Mouse (Mus musculus) NIH3T3 (cell line): Measurements from ENCODE around the gene Zfp385b.

Experiments
- DNase-seq: peaks from one replicate; pipeline ENCODE4 v3.0.0-alpha.2; 2012; ENCODE audit warnings: low read depth

The Zfp385b gene

DNA sequence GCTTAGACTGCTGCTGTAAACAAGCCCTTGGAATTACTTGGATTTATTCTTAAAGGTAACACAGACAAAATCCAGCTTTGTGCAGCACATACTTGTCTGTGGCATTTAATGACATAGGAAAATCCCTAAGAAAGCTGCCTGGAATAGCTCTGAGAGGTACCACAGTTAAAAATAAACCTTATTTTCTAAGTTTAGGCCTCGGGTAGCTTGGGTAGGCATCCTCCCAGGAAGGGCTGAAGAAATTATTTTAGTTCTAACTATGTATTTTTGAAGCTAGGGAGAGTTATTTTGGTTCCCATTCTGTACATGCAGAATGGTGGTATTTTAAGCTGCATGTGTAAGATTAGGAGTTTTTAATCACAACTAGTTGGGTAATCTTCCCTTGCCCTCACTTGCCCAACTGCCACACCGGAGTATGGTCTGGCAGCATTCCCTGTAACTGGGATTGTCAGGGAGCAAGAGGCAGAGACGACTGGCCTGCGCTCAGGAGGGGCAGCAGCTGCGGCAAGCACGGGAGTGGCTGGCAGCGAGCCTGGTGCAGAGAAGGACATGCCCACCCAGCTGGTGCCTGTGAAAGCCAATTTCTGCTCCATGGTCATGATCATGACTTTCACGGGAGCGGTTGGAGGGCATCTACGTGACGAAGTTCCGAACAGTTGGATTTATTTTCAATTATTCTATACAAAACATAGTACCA, 230.1 kb downstream of the Zfp385b start:
- no peak for DNase-seq

DNA sequence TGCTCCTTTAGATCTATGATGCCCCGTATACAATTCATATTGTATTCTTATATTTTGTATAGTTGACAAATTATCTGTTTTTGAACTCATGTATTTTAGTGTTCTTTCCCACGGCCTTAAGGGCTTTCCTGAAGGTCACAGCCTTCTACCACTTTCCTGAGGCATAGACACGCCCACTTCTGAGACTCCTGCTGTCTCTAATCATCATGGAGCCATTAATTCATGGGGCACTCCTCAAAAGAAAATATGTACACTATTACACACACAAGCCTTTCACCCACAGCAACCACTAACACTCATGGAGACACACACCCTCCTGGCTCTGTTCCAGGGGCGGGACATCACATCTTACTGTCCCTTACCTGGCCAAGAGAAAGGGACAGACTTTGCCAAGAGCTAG, 232.1 kb downstream of the Zfp385b start:
- no peak for DNase-seq

DNA sequence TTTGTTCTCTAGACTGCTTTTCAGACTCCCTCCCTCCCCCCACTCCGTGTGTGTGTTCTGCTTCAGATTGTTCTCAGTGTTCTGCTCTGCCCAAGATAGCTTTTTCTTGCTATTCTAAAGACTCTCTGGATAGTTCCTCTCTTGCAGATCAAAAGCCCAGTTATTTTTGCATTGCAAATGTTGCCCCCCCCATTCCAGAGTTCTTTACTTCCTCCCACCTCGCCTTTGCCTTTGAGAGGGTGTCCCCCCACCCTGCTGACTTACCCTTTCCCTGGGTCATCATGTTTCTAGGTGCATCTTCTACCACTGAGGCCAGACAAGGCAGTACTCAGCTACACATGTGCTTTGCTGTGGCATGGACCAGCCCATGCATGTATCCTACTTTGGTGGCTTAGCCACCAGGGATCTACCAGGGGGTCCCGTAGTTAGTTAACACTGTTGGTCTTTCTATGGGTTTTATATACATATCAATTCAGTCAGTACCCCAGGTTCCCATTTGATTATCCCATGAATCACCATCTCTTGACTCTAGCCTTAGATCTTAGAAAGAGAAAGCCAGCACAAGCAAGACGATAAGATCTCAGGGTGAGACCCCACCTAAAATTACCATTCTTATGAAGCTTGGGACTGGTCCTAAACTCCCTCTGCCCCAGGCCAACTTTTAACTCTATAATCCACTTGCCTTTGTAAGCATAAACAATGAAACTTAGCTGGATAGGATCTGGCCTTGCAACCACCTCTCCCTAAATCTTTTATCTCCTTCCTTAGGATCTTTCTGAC, 232.7 kb downstream of the Zfp385b start:
- no peak for DNase-seq

DNA sequence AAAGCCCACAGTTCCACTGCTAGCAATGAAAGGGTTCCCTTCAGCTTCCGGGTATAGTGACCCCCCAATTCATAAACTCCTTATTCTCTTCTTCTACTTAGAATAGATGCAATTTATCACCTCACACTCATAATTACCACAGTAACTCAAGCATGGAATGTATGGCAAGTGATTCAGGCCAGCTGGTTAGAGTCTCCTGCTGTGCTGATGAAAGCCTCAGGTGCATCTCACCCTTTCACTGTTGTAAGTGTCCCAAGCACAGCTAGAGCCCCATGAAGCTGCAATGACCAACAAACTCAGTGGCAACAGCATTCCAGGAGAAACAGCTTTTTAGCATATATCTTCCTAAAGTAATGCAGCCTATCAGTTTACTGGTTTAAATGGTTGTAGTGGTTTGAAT, 235.9 kb downstream of the Zfp385b start:
- no peak for DNase-seq

DNA sequence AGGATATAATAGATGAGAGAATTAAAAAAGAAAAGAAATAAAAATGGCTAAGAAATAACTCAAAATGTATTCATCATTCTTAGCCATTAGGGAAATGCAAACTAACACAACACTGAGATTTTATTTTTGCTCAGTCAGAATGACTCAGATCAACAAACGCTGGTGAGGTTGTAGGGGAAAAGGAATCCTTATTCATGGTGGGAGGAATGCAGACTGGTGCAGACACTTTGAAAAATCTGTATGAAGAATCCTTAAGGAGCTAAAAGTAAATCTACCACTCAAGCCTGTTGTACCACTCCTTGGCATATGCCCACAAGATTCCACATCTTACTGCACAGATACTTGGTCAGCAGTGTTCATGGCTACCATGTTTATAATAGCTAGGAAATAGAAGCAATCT, 242.9 kb downstream of the Zfp385b start:
- DNase-seq: no peak

DNA sequence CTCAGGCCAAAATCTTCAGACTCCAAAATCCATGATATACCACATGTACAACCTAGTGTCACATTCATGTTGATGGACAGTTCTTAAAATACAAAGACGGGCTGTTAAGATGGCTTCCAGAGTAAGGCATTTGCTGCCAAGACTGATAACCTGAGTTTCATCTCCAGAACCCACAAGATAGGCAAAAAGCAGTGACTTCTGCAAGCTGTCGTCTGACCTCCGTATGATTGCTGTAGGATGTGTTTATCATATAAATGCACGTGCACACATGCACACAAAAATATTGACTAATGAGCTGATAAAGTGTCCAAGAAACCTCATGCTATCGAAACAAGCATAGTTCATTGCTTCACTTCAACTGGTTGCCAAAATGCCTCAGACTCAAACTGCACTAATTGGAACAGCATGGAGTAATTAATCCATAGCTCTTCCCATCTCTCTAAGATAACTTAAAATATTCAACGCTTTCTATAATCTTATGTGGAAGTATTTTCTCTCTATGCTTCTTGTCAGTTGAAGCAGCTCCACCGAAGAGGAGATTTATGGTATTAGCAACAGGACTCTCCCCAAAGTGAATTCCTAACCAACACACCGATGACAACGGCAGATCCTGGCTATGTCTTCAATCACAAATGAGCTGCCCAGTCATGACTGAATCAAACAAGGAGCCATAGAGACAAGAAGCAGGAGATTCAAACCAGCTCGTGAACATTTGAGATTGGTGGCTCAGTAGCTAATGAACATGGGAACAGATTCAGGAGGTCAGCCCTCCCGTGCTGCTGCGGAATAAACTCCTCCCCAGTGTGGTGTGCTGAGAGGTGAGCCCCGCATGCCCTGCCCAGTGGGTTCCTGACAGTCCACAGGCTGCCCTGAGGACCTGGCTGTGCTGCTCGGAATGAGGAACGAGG, 251.7 kb downstream of the Zfp385b start:
- no peak for DNase-seq

DNA sequence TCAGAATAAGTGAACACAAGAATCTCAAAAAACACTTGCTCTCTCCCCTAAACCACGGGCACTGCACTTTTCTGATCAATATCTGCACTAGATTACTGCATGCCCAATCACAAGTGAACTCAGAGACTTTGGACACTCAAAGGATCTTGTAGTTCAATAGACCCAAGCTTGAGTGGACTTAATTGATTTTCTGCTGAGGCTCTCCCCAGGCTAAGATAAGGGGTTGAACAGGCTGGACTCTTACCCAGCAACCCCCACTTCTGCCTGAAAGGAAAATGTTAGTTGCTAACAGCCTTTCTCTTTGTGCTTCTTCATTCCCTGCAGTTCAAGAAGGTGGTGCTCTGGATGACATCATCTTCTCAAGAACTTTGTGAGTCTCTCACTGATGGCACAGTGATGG, 255.7 kb downstream of the Zfp385b start:
- no peak for DNase-seq

DNA sequence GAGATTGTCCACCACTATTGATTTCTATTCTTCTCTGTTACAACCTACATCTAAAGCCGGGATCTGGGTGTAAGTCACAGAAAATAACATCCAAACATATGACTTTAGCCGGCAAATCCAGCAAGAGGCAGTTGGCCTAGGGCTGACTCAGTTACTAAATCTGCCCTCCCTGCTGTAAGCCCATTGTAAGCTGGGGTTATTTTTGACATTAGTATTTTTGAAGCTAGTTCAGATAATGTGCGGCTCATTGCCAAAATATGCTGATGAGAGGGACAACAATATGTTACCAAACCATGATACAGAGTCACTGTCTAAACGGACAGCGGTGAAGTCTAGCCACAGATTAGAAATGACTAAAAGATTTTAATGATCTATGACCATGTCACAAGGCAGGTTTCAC, 257.5 kb downstream of the Zfp385b start:
- no peak for DNase-seq

DNA sequence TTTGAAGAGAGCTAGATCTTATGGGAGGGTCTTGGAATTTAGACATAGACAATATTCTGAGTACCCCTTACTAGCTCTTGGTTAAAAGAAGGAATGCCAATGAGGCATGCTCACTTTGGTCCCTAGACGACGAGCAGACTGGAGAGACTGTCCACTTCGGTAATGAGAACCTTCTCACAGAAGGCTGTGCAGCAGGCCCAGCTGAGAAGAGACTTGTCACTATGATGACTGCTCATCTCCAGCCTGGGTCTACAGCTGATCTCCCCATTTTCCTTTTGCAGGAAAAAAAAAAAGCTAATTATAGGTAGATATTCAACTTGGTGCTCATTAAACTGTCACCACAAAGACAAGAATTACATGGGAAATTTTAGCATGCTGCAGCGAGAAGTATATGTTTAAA, 262.5 kb downstream of the Zfp385b start:
- DNase-seq: no peak

DNA sequence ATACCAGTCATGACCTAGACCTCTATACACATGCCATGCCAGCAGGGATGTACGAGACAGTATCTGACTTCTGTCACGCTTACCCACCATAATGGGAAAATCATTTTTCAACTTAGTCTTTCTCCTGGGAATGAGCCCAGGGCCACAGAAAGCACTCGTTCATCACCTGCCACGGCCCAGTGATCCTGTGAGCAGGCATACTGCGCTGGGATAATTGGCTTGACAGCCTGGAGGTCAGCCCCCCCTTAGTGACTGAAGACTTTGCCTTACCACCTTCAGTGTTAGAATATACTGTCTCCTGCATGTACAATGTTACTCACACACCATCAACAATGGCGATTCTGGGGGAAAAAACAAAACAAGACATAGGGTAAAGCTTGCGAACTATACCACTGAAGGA, 263.5 kb downstream of the Zfp385b start:
- no peak for DNase-seq

DNA sequence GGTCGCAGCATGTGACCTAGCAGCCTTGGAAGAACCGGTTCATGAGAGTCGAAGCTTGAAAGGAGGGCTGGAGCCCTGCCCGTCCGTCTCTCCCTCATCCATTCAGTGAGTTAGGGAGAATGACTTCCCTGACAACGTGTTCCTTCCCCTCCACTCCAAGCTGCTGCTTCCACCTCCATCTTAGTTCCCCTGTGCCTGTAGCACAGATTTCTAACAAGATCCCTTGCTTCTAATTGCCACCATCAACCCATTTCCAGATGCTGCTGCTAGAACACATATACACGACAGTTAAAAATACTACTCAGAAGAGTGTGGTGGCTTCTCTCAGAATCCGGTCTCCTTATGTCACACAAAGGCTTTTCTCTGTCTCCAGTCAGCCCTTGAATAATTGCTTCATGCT, 266.8 kb downstream of the Zfp385b start:
- no peak for DNase-seq

DNA sequence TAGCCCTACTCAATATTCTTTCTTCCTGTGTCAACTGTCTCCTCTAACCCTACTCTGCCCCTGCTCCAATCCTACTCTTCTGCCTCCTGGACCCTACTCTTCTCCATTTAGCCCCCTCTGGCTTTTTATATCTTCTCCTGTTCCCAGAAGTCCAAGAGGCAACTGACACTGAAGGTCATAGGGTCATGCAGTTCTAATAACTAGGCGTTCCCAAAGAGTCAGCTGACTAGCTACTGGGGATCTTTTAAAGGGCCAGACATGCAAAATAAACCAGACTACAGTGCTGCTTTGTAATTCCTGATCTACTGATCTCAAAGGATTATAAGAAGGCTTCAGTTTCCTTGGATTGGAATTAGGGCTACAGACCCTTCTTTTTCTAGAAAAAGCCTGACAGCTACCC, 276.1 kb downstream of the Zfp385b start:
- DNase-seq: no peak

DNA sequence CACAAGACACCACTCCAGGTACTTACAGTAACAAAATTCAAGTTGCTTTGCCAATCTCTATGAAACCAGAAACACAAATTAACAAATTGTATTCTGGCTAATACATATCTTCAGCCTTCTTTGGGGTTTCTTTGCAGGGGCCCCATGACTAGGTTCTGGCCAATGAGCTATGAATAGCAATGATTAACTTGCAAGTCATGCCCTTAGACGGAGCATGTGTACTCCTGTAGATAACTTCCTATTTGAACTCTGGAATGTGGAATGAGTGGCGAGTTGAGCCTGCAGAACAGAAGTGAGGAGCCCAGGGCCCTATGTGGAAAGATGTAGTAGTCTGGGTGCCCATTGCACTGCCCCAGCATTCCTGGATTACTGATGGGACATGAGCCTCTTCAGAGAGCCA, 276.8 kb downstream of the Zfp385b start:
- DNase-seq: no peak

DNA sequence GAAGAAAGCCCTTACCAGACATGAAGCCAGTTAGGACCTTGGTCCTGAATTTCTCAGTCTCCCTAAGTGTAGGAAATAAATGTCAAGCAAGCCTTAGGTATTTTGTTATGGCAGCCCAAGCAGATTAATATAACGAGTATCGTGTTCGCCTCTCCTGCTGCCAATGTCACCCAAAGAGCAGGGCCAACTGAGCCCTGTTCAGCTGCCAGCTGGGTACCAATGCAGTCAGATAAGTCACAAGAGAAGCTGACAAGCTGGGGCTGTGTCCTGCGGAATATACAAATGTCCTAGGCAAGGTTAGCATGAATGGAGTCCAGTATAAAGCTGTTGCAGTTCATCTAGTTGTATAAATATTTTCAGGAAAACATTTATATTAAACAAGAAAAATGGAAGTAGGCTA, 277.8 kb downstream of the Zfp385b start:
- no peak for DNase-seq

DNA sequence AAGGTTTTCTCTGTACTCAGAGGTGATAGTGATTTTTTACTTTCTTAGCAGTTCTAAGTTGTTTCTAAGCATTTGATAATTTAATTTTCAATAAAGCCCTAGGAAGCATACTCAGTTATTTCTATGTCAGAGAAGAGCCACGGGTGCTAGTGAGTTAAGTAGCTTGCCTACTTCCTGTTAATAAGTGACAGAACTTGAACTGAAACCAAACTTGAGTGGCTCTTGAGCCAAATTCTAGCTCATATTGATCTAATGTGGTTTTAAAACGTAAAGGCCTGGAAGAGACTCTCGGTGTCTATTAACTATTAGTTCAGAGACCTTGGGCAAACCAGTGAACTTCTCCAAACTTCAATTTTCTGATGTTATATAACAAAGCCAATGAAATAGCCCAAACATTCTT, 278.6 kb downstream of the Zfp385b start:
- no peak for DNase-seq

DNA sequence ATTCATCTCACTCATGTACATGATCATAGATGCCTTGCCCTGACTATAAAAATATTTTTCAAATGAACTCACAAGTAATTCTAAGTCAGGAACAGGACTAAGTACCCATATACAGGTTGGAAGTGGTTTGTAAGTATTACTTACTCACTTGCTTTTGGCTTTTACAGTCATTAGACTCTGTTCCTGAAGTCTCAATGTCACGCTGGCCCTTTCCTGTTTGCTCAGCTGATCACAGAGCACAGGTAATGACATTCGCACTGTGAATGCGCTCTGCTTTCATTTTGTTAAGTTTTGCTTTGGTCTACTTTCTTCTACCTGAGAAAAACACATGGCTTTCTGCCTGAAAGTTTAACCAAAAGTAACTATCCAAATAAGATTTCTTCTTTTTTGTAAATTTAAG, 282.9 kb downstream of the Zfp385b start:
- no peak for DNase-seq

DNA sequence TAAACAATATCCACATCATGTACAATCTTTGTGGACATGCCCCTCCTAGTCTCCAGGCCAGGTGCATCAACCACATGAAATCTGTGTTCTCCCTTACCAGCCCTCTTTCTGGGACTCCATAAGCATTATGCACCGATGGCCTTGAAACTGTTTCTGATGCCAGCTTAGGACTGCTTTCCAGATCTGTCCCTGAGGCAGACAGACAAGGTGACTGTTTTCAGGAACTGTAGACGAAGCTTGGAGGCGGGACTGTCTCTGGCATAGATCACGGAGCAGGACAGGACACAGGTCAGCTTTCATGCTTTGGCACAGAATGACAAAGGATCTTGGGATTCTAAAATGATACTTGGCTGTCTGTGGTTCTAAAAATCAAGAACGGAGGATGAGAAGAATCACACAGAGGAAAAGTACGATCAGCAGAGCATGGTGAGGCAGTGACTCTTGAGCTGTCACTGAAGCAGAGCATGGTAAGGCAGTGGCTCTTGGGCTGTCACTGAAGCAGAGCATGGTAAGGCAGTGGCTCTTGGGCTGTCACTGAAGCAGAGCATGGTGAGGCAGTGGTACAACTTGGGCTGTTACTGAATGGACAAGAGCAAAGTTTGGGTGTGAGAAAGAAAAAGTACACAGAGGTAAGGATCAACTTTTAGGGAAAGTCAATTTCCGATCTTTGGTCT, 291.2 kb downstream of the Zfp385b start:
- no peak for DNase-seq

DNA sequence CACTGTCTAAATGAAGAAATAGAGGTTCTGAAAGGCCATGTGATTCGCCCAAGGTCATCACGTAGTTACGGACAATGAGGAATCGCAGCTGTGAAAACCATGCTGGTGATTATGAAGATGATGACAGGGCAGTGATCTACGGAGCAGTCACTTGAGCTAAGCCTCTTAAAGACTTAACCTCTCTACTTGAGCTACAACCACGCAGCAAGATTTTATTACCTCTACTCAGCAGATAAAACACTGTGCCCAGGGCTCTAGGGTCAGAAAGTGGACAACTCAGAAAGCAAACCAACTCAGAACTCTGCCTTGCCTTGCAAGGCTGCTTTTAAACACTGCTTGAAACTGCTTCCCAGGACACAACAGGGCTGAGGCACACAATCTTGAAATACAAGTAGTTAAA, 291.8 kb downstream of the Zfp385b start:
- DNase-seq: no peak

DNA sequence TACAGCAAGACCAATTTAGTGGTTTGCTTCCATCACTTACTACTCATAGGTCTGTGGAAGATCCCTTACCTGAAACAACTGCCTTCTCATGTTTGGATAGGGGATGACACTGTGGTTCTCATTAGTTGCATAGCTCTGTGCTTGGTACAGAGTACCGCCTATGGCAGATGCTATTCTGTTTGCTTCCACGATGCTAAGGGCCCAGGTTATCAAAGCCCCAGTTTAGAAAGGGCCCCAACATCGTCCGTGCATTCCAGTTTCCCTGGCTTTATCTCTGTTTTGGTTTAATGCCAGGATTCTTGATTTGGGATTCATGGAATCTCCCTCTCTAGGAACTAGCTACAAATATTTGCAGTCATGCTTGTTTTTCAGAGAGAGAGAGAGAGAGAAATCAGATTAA, 292.6 kb downstream of the Zfp385b start:
- DNase-seq: no peak

DNA sequence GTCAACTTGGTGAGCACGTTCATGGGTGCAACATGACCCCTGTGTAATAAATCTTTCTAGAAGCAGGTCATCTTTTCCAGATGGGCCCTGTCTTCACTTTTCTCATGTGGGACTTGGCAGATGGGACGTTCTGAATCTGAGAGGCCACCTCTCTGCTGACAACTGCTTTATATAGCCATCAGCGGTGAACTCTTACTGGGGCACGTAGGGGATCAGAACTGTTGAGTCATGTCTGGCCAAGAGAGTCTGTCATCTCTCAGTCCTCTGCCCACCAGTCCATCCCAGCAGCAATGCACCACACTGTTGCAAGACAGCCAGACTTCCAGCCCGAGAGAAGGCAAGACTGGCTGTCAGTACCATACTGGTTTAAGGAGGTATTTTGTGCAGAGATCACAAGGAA, 293.1 kb downstream of the Zfp385b start:
- no peak for DNase-seq

DNA sequence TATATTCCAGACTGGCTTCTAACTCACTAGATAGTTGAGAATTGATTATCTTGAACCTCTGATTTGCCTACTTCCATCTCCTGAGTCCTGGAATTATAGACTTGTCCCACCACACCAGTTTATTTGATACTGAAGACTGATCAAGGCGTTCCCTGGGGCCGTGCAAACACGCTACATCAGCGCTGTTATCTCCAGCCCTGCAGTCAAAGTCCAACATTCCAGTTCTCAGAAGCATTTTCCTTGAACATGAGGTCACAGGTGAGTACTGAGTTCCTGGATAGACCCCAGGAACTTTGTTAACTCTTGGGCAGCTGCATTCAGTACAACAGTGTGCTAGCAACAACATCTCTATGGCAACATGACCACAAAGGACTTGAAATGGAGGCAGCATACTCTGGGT, 297.2 kb downstream of the Zfp385b start:
- no peak for DNase-seq

DNA sequence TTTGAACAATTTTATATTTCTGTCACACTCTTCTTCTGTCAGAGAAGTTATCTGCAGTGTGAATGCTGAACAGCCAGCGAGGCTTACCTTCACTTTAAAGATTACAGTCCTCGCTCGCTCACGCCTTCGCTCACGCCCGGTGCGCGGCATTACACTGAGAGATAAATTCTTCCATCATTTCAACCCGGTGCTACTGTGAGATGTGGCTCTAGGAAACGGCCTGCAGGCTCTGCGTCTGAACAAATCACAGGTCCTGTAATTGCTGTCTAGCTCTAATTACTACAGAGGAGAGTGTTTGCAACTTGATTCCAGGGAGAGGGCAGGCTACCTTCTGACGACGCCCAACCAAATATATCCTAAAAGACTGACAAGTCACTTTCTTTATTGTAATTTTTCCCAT, 300.1 kb downstream of the Zfp385b start:
- no peak for DNase-seq
